ENCODE assay signal across 13 mouse cellular contexts in the genomic region with DNA sequence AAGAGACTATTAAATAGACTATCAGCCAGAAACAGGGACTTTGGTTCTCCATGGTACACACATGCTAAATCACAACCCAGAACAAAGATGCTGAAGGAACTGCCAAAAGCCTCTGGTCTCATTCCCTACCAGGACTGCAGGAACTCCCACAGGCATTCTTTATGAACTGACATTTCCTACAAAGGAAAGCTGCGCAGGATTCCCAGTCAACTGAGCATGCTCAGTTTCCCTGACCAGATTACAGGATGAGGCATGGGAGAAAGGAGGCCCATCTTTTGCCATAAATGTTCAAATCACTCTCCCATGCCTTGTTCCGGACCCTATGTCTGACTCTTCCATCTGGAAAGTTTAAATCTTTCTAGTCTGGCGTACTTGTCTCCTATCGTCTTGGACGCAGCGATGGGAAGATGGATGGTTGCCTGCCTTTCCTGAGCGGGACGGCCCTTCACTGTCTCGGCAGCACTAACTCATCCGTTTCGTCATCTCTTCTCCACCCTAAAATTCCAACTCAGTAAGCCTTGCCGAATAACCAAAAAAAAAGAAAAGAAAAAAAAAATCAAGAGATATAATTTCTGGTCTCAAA.
DNase-seq lines count a peak whose midpoint lies in the region; ATAC-seq lines count a peak whose summit lies in the region.
"Had no signal": no experiment of that assay in that cellular context is flagged by ENCODE, and none has a peak within 500 bp of the region (broad histone marks: within the 10 kb centered on the region; RNA-seq: fewer than 3 reads in every experiment).

No protein-coding gene starts in this region.

- DNase-seq in kidney, adult 8-10 months: no peak
- peak; percentile 20 for DNase-seq in urinary bladder, postnatal 14 days (ENCODE audit: low spot score)
- DNase-seq in urinary bladder, postnatal 36 days (ENCODE audit: low spot score in 2 of 2): no peak
- peak; percentile 28 to 38 for DNase-seq in heart, postnatal 36 days
- no peak for DNase-seq in embryonic facial prominence, embryonic 10.5 days (ENCODE audit: low spot score)
- DNase-seq in retina, embryonic 14.5 days (ENCODE audit: low spot score): no peak
- DNase-seq: adrenal gland, adult 8-10 months; liver, postnatal 0 days; right cerebral cortex, adult 18-20 months had no signal

- WGBS in kidney, embryonic 15.5 days: 25% methylated on average over 12 of the region's 12 CpGs
- WGBS in stomach, embryonic 16.5 days: 58% methylated on average over 12 of the region's 12 CpGs
- 92% methylated on average over 12 of the region's 12 CpGs for WGBS in embryonic facial prominence, embryonic 10.5 days

- intact Hi-C loops in heart, postnatal 36 days (cut with DNase I): no loop called here

- H3K27ac ChIP-seq in kidney, embryonic 15.5 days: peak overlapping the region; percentile 66
- no peak overlapping the region for H3K27ac ChIP-seq in stomach, embryonic 16.5 days (ENCODE audit: low read length)
- no peak overlapping the region for H3K27ac ChIP-seq in embryonic facial prominence, embryonic 10.5 days (replicated peaks)
- H3K27ac ChIP-seq: hindbrain, embryonic 15.5 days; midbrain, embryonic 13.5 days had no signal

- 0 out of 2 replicates have a peak, but pooled peaks cover 4% of the 10 kb centered on the region for H3K36me3 ChIP-seq in kidney, embryonic 15.5 days
- no peaks in the 10 kb centered on the region for H3K36me3 ChIP-seq in stomach, embryonic 16.5 days (ENCODE audit: control insufficient read depth, insufficient read depth, low read length)
- no peaks in the 10 kb centered on the region; the same call in 1 of the 2 replicates for H3K36me3 ChIP-seq in embryonic facial prominence, embryonic 10.5 days (replicated peaks)
- H3K36me3 ChIP-seq: hindbrain, embryonic 15.5 days; midbrain, embryonic 13.5 days had no signal

- peak overlapping the region; percentile 47 for H3K4me2 ChIP-seq in kidney, embryonic 15.5 days
- H3K4me2 ChIP-seq in stomach, embryonic 16.5 days (ENCODE audit: low read depth, low read length): no peak overlapping the region
- H3K4me2 ChIP-seq: hindbrain, embryonic 15.5 days; midbrain, embryonic 13.5 days had no signal

- no peaks in the 10 kb centered on the region for H3K27me3 ChIP-seq in kidney, embryonic 15.5 days
- no peaks in the 10 kb centered on the region for H3K27me3 ChIP-seq in stomach, embryonic 16.5 days (ENCODE audit: control insufficient read depth, insufficient read depth, low read length)
- H3K27me3 ChIP-seq in embryonic facial prominence, embryonic 10.5 days (replicated peaks; ENCODE audit: low read depth, poor library complexity, severe bottlenecking): no peaks in the 10 kb centered on the region
- H3K27me3 ChIP-seq: hindbrain, embryonic 15.5 days; midbrain, embryonic 13.5 days had no signal

- H3K9me3 ChIP-seq in kidney, embryonic 15.5 days (replicated peaks): no peaks in the 10 kb centered on the region
- H3K9me3 ChIP-seq in stomach, embryonic 16.5 days (replicated peaks; ENCODE audit: control insufficient read depth, low read length): no peaks in the 10 kb centered on the region
- H3K9me3 ChIP-seq in embryonic facial prominence, embryonic 10.5 days: no peaks in the 10 kb centered on the region
- H3K9me3 ChIP-seq: hindbrain, embryonic 15.5 days; midbrain, embryonic 13.5 days had no signal

- peak overlapping the region; percentile 21 for H3K4me3 ChIP-seq in kidney, embryonic 15.5 days (replicated peaks)
- peak overlapping the region; percentile 10; the same call in 1 of the 2 replicates for H3K4me3 ChIP-seq in stomach, embryonic 16.5 days (replicated peaks; ENCODE audit: low read length)
- H3K4me3 ChIP-seq in embryonic facial prominence, embryonic 10.5 days: no peak overlapping the region
- H3K4me3 ChIP-seq: hindbrain, embryonic 15.5 days; midbrain, embryonic 13.5 days had no signal

- no peak for ATAC-seq in kidney, embryonic 15.5 days (replicated peaks; ENCODE audit: low FRiP score)
- ATAC-seq in stomach, embryonic 16.5 days (ENCODE audit: insufficient read depth, low FRiP score): no peak
- ATAC-seq: liver, postnatal 0 days; midbrain, embryonic 13.5 days had no signal

- H3K9ac ChIP-seq in kidney, embryonic 15.5 days: no peak overlapping the region
- H3K9ac ChIP-seq in stomach, embryonic 16.5 days (ENCODE audit: low read length): no peak overlapping the region
- H3K9ac ChIP-seq: hindbrain, embryonic 15.5 days; liver, postnatal 0 days; midbrain, embryonic 13.5 days had no signal

- H3K4me1 ChIP-seq in kidney, embryonic 15.5 days: peaks cover 52% of the 10 kb centered on the region
- peaks cover 3% of the 10 kb centered on the region; the same call in 1 of the 2 replicates for H3K4me1 ChIP-seq in stomach, embryonic 16.5 days (ENCODE audit: control insufficient read depth, insufficient read depth, low read length)
- H3K4me1 ChIP-seq in embryonic facial prominence, embryonic 10.5 days: peaks cover 19% of the 10 kb centered on the region

Comparison
In these comparisons a context has a peak if more than half of its experiments do, and no peak if none do; other contexts are left out.
1. DNase-seq: peak in urinary bladder, postnatal 14 days (single experiment) and heart, postnatal 36 days (2 of 2); none in kidney, adult 8-10 months (0 of 2), urinary bladder, postnatal 36 days (0 of 2), embryonic facial prominence, embryonic 10.5 days (single experiment) and retina, embryonic 14.5 days (single experiment).